Mouse (Mus musculus) ovary, postnatal 14 days (tissue): ENCODE results near the gene Alox5ap.

Source experiments
- DNase-seq: peaks from one replicate; pipeline ENCODE4 v3.0.0; 2022; ENCODE audit warnings: low spot score

Gene Alox5ap

GRCm38 (mm10) chr5:149259093-149259492 is 5.5 kb upstream of the Alox5ap start:
- DNase-seq = peak; percentile 22

DNA sequence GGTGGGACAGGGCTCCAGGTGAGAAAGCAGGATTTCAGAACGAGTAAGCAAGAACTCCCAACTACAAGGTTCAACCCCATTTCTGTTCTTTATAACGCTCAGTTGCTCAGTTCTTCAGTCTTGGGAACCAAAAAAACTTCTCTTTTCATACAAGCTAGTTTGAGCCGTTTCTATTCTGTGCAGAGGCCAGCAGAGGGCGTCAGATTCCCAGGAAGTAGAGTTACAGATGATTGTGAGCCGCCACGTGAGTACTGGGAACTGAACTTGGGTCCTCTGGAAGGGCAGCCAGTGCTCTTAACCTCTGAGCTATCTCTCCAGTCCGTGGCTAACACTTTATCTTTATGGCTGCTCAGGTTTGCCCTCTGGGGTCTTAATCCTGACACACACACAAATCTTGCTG is 3.1 kb upstream of the Alox5ap start:
- DNase-seq = no peak

GRCm38 (mm10) chr5:149261866-149262265 is 2.7 kb upstream of the Alox5ap start:
- DNase-seq = peak; percentile 27

GRCm38 (mm10) chr5:149264878-149265279 is 312 bp downstream of the Alox5ap start:
- DNase-seq = no peak

GRCm38 (mm10) chr5:149266761-149267221 is 2.2 kb downstream of the Alox5ap start:
- no peak for DNase-seq

DNA sequence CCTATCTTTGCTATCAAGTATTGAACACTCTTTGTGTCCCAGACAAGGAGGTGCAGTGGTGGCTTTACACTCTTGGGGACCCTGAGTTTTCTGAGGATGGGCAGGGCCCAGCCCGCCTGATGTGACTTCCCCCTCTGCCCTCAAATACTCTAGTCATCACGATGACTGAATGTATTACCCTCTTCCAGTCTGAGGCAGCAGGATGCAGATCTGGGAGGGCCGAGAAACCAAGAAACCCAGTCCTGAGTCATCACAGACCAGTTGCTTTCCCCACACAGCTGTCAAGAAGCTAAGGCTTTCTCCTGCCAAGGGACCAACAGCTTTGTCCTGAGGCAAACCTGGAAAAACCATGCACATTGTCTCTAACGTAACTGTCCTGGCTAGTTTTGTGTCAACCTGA is 2.9 kb downstream of the Alox5ap start:
- DNase-seq = no peak

GRCm38 (mm10) chr5:149271291-149271690 is 6.7 kb downstream of the Alox5ap start:
- DNase-seq = no peak

- DNase-seq = no peak
Observed at GRCm38 (mm10) chr5:149272535-149272934, 8.0 kb downstream of the Alox5ap start.

DNA sequence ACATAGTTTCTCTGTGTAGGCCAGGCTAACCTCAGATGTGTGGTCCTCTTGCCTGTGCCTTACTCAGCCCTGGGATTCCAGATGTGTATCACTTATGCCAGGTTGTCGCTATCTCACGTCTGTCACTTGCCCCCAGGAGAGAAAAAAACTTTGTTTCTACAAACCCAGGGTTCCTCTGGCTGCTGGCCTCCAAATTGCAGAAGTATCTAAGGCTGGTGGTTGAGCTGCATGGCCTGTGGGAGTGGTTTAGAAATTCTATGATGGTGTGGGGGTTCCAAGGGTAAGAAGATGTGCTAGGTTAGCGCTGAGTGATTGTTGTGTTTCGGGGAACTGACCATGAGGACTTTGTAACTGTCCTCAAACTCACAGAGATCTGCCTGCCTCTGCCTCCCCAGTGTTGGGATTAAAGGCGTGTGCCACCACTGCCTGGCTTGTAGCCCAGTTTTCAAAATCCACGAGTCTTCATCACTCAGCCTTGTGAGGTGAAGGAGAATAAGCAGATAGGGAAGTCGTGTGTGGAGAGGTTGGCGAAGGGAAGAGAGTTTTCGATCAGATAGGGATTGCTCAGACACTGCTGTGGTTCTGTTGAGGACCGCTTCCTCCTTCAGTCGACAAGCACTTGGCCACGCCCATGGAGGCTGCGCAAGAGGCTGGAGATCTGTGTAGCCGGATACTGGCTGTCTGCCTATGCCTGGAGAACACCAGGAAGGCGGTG is 10.0 kb downstream of the Alox5ap start:
- DNase-seq = no peak

DNA sequence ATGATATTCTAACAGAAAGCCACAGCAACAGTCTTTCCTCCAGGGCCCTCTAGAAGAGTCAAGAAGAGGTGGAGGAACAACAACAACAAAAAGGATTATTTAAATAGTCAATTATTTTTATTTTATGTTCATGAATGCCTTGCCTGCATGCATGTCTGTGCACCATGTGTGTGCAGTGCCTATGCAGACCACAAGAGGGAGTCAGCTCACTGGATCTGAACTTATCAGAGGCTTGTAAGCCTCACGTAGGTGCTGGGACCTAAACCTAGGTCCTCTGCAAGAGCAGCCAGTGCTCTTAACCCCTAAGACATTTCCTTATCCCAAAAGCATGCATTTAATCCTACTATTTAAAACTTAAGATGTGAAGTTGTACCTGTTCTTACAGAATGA is 10.5 kb downstream of the Alox5ap start:
- DNase-seq = no peak

DNA sequence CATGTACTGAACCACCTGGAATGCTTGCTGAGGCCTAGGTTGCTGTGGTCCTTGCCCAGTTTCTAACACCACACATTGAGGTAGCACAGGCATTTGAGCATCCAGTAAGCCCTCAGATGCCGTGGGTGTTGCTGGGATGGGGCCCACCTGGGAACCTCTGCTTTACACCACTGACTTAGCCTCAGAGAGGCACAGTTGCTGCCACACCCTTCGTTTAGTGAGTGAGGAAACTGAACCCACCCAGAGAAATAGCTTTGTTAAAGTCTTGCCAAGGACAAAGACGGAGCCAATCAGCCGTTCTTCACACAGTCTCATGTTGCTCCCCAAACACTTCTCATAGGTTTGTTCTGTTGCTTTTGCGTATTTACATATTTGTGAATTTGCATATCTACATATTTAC is 13.0 kb downstream of the Alox5ap start:
- DNase-seq = no peak

GRCm38 (mm10) chr5:149279273-149279844 is 14.8 kb downstream of the Alox5ap start:
- no peak for DNase-seq

DNA sequence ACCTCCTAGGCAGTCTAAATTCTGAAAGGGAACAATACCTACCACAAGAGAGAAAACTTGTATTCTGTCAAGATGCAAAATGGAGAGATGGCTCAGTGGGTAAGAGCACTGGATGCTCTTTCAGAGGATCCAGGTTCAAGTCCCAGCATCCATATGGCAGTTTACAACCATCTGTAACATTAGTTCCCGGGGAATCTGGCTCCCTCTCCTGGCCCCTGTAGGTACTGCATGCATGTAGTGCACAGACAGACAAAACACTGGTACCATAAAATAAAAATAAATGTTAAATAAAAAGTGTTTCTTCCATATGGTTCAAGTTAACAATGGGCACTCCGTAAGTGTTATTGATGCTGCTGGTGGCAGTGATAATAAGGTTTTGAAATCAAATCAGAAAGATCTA is 18.4 kb downstream of the Alox5ap start:
- DNase-seq = no peak

DNA sequence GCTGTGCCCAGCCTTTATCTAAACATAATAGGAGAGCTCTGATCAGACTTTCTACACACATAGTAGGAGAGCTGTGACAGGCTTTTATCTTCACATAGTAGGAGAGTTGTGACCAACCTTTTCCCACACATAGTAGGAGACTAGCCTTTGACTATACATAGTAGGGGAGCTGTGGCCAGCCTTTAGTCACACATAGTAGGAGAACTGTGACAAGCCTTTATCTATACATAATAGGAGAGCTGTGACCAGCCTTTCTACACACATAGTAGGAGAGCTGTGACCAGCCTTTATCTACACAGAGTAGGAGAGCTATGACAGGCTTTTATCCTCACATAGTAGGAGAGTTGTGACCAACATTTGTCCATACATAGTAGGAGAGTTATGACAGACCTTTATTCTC is 19.3 kb downstream of the Alox5ap start:
- DNase-seq = no peak

DNA sequence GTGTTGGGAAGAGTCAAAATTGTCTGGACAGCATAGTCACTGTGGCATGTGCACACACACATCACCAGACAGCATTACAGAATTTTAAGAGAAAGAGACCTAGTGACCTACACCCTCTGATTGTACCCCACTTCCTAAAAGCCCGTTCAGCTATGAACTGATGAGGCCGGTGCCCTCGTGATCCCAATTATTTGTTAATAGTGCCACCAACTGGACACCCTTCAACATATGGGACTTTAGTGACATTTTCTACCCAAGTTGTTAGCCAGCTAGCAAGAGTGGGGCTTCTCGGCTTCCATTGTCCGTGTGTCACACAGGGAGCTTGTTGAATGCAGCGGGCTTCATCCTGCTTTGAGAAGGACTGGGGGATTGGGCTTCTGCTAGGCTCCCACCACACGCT is 21.5 kb downstream of the Alox5ap start:
- no peak for DNase-seq

DNA sequence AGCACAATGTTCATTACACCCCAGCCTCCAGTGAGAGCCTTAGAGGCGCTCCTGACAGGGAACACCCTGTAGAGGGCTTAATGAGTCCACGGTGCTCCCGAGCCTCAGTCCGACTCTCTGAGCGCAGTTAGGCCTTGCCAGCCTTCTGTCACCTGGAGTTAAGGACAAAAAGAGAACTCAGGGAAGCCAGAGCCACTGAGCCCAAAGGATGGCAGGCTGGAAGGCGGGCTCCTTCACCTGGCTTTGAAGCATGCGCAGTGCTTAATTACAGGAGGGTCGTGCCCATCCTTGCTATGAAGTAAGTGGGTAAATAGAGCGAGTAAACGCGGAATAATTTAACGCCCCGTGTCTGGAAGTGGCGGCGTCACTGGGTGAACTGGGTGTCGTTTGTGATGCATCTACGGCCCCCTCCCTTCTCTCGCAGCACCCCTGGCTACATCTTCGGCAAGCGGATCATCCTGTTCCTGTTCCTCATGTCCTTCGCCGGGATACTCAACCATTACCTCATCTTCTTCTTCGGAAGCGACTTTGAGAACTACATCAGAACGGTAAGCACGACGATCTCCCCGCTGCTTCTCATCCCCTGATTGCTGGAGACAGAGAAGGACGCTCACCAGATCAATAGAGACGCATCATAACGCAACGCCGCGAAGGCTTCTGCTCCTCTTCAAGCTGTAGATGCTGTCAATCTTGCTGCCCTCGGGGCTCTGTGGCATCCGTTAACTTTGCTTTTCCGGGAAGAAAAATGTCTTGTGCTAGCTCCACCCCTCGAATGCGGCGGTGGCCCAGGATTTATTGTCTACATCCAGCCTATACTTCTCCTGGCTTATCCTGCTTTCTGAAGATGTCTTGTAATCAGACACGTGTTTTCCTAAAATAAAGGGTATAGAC is 22.8 kb downstream of the Alox5ap start:
- no peak for DNase-seq

DNA sequence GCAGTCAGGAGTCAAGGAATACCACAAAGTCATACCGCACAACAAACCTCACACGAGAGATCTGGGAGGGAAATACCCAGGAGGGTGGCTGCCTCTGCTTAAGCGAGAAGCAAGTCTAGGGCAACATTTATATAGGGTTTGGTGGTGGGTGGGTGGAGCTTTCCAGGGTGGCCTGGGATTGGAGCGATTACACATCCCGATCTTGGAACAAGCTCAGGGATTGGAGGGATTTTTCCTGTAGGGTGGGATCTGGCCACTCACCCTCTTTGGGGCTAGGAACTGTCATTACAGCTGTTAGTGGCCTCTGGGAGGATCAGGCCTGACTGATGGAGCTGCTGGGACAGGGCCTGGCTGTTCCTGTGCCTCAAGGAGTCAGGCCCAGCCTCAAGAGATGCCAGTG is 26.7 kb downstream of the Alox5ap start:
- DNase-seq = no peak

- no peak for DNase-seq
Observed at GRCm38 (mm10) chr5:149293071-149293470, 28.5 kb downstream of the Alox5ap start.

DNA sequence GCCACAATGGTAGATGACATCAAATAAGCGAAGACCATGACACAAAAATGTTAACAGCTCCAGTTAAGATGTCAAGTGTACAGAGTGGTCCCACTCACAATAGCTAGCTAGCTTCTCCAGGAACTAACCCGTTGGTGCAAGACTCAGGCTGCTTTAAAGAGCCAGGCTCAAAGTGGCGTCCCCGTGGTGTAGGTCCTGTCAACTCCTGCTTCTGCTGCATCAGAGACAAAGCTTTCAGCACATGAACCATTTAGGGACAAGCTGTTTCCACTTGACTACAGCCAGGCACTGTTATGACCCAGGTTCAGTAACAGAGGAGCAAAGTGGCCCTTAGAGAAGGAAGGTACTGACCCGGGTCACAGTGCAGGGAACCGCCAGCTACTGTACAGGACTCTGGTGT is 32.2 kb downstream of the Alox5ap start:
- DNase-seq = no peak

DNA sequence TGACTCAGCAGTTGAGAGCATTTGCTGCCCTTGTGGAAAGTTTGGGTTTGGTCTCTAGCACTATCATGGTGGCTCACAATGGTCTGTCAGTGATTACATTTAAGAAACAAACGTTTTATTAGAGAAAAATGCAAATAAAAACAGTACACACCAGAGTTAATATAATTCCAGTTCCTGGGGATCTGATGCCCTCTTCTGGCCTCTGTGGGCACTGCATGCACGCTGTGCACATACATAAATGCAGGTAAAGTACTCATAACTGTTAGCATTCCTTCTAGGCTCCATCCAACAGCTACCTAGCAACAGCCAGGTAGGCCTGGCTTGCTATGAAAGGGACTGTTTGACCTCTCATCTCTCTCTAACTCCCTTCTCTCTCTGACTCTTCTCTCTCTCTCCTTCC is 32.9 kb downstream of the Alox5ap start:
- no peak for DNase-seq

GRCm38 (mm10) chr5:149298234-149298633 is 33.7 kb downstream of the Alox5ap start:
- DNase-seq = no peak

DNA sequence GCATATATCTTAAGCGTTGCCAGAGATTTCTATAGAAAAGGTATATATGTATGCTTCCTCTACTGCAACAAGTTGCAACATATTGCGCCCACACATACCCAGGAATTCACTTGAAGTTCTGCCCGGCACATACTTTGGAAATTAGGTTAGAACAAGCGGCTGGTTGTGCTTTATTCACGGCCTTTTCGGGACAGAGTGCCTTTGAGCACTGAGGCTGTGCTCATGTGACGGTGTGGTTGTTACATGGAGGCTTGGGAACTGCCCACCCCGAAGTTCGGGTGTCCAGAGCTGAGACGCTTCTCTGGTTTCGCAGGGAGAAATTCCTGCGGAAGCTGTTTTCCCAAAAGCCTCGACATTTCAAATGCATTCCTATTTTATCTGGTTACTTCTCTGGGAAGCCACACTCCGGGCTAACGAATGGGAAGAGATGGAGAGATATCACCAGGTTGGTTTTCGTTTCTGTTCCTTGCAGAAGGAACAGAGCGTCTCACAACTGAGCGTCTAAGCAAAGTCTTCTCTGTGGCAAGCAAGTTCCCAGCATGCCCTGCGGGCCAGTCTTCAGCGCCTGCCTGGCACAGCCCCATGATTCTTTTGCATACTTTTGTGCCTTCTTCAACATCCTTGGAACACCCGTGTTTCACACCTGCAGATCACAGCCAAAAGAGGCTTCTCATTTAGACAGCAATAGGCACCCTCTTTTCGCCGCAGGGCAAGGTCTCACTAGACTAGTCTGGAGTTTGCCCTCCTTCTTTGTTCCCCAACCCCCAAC is 48.5 kb downstream of the Alox5ap start:
- no peak for DNase-seq
